Mouse (Mus musculus) hindbrain, embryonic 12.5 days (tissue): ENCODE data around the gene Actg1. TPM values are rescaled to one million over a fixed set of nuclear protein-coding genes. Genes with fewer than 3 reads are reported as not detected.

Experiments used
- ATAC-seq: fragments of 200-750 bp; cut with Nextera tagmentation; 2 replicates; pipeline ENCODE4 v1.8.0; 2017; ENCODE audit warnings: moderate TSS enrichment; ENCODE audit not compliant: low FRiP score
- H3K27ac ChIP-seq: fragments of 300-500 bp; sonication (generic); 2 replicates; pipeline ENCODE4 v1.5.1; 2016; ENCODE audit warnings: mild to moderate bottlenecking
- H3K27me3 ChIP-seq: fragments of 300-500 bp; sonication (generic); 2 replicates; pipeline ENCODE4 v1.6.1; 2016; ENCODE audit warnings: mild to moderate bottlenecking
- H3K36me3 ChIP-seq: fragments of 300-500 bp; sonication (generic); 2 replicates; pipeline ENCODE4 v1.6.1; 2016; ENCODE audit warnings: mild to moderate bottlenecking
- H3K4me1 ChIP-seq: fragments of 300-500 bp; sonication (generic); 2 replicates; pipeline ENCODE4 v1.6.1; 2016
- H3K4me2 ChIP-seq: fragments of 300-500 bp; sonication (generic); replicated peaks from 2 replicates; pipeline ENCODE4 v1.6.1; 2016; ENCODE audit warnings: mild to moderate bottlenecking
- H3K4me3 ChIP-seq: fragments of 300-500 bp; sonication (generic); 2 replicates; pipeline ENCODE4 v1.5.1; 2016; ENCODE audit warnings: mild to moderate bottlenecking
- H3K9ac ChIP-seq: fragments of 300-500 bp; sonication (generic); 2 replicates; pipeline ENCODE4 v1.6.1; 2016; ENCODE audit warnings: mild to moderate bottlenecking, moderate library complexity
- H3K9me3 ChIP-seq: fragments of 300-500 bp; sonication (generic); replicated peaks from 2 replicates; pipeline ENCODE4 v1.6.1; 2016; ENCODE audit warnings: mild to moderate bottlenecking
- WGBS: fragments of 180-500 bp; shearing (Covaris S2); methylation state at CpG from one replicate; pipeline ENCODE4 v1.1.7; 2016; 5-methylcytosine and 5-hydroxymethylcytosine counted together
- polyA plus RNA-seq: library from polyadenylated mRNA; unstranded; fragments of >200 nt; fragmentation: Nextera tagmentation; extraction: Ambion mirVana; gene quantifications from 2 replicates; pipeline ENCODE4 v1.2.1, GENCODE M21; 2016

The Actg1 gene
- polyA plus RNA-seq, 1 experiment from 2014 or later = 3,608 TPM

GRCm38 (mm10) chr11:120313906-120314685 is 34.2 kb downstream of the Actg1 start:
- Histone ChIP-seq H3K9me3 (no peaks in the 10 kb centered on the region), H3K27me3 (0 out of 2 replicates have a peak, but pooled peaks cover under 1% of the 10 kb centered on the region), H3K4me3 (no peak overlapping the region), H3K9ac (no peak overlapping the region), H3K27ac (peak overlapping the region; percentile 97; the same call in 1 of the 2 replicates), H3K36me3 (no peaks in the 10 kb centered on the region), H3K4me1 (peaks cover 45% of the 10 kb centered on the region), H3K4me2 (no peak overlapping the region)
- no peak for ATAC-seq
- WGBS = 49% methylated on average over 6 of the region's 6 CpGs

- no peak overlapping the region for H3K9ac ChIP-seq
Observed at GRCm38 (mm10) chr11:120312069-120312468, 36.3 kb downstream of the Actg1 start.

DNA sequence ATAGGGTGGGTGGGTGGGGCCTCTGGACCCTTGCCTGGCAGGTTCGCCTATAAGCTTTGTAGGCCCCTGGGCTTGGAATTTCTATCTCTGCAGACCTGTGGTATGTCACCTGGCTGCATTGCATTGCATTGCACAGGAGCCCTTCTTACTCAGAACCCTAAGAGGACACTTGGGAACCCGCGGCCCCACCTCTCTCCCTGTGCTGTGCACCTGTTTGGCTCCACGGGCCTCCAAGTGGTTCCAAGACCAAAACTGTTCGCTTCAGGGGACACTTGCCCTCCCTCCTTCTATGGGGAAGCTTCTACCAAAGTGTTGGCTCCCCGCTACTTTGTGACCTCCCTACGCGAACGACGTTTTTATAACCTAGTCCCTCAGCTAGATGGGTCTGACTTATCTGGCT is 36.8 kb downstream of the Actg1 start:
- no peaks in the 10 kb centered on the region for H3K36me3 ChIP-seq
- peak overlapping the region; percentile 68 for H3K9ac ChIP-seq
- H3K9me3 ChIP-seq = no peaks in the 10 kb centered on the region
- peaks cover 54% of the 10 kb centered on the region for H3K4me1 ChIP-seq
- no peak for ATAC-seq
- H3K4me2 ChIP-seq = peak overlapping the region; percentile 73
- H3K4me3 ChIP-seq = peak overlapping the region; percentile 36
- H3K27ac ChIP-seq = peak overlapping the region; percentile 93
- WGBS = 44% methylated on average over 10 of the region's 10 CpGs
- H3K27me3 ChIP-seq = peaks cover 8% of the 10 kb centered on the region

More at GRCm38 (mm10) chr11:120312069-120312468, 36.3 kb downstream of the Actg1 start:
- Histone ChIP-seq H3K4me2 (0 out of 2 replicates have a peak overlapping the region, but pooled peaks have one; percentile 4), H3K27me3 (peaks cover 5% of the 10 kb centered on the region; the same call in 1 of the 2 replicates), H3K4me1 (peaks cover 54% of the 10 kb centered on the region), H3K36me3 (no peaks in the 10 kb centered on the region), H3K9me3 (no peaks in the 10 kb centered on the region), H3K4me3 (no peak overlapping the region), H3K27ac (0 out of 2 replicates have a peak overlapping the region, but pooled peaks have one; percentile 93)
- 79% methylated on average over 6 of the region's 6 CpGs for WGBS
- no peak for ATAC-seq

DNA sequence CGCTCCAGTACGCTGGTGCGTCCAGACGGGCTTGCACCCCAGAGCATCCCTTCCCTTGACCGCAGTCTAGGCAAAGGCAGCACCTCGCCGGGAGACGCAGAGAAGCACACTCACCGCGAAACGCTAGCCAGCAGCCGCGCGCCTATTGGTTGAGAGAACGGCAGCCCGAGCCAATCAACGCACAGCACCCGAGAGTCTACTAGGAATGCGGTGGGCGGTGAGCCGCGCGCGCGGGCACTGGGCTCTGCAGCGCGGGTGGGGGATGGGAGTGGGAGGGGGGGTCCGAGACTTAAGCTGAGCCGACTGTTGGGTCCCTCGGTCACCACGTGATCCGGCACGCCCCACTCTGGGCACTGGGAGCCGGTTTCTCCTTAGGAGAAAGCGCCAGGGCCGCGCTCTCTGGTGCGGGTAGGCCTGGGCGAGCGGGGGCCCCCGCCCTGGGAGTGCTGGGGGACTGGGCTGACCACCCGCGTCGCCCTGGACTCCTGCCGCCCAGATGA is 37.5 kb downstream of the Actg1 start:
- H3K4me3 ChIP-seq = peak overlapping the region; percentile 36
- ATAC-seq = peak; percentile 90
- peaks cover 13% of the 10 kb centered on the region for H3K27me3 ChIP-seq
- peak overlapping the region; percentile 68 for H3K9ac ChIP-seq
- no peaks in the 10 kb centered on the region for H3K36me3 ChIP-seq
- peak overlapping the region; percentile 73 for H3K4me2 ChIP-seq
- peaks cover 60% of the 10 kb centered on the region for H3K4me1 ChIP-seq
- no peaks in the 10 kb centered on the region for H3K9me3 ChIP-seq
- peak overlapping the region; percentile 93 for H3K27ac ChIP-seq
- 0% methylated on average over 45 of the region's 45 CpGs for WGBS

DNA sequence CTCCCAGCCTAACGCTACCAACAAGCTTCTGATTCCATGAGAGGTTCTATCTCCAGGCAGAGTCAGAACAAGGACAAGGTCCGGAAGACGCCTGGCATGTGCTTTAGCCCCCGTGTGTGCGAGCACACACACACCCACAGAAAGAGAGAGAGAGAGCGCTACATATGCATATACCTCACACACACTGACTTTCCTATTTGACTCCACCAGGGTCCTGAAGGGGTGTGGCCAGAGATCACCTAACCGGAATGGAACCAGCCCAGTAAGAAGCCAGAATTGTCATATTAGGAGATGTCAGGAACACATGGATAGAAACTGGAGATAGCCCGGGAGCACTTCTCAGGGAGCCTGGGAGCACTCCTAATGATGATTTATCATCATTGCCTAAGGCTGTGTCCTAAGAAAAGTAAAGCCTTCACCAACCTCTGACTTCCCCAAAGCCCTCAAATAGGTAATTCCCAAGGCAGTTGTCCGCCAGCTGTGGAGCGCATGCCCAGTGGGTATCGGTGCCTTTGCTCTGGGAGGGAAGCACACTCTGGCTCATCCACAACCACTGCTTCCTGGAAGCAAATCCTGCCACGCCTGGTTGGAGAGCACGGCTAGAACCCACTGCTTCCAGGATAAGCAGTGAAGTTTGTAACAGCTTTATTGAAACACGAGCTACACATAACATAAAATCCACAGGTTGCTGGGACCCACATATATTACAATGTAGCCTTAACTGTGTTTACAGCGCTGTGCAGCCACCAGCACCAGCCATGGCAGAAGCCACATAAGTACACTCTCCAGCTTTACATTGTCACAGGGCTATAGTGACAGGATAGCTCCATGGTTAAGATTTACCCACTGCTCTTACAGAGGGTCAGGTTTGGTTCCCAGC is 39.7 kb downstream of the Actg1 start:
- H3K4me3 ChIP-seq = no peak overlapping the region
- 51% methylated on average over 15 of the region's 15 CpGs for WGBS
- H3K36me3 ChIP-seq = no peaks in the 10 kb centered on the region
- no peak overlapping the region for H3K4me2 ChIP-seq
- H3K27ac ChIP-seq = no peak overlapping the region
- H3K27me3 ChIP-seq = peaks cover 13% of the 10 kb centered on the region
- H3K9me3 ChIP-seq = no peaks in the 10 kb centered on the region
- no peak overlapping the region for H3K9ac ChIP-seq
- ATAC-seq = no peak
- H3K4me1 ChIP-seq = peaks cover 61% of the 10 kb centered on the region

DNA sequence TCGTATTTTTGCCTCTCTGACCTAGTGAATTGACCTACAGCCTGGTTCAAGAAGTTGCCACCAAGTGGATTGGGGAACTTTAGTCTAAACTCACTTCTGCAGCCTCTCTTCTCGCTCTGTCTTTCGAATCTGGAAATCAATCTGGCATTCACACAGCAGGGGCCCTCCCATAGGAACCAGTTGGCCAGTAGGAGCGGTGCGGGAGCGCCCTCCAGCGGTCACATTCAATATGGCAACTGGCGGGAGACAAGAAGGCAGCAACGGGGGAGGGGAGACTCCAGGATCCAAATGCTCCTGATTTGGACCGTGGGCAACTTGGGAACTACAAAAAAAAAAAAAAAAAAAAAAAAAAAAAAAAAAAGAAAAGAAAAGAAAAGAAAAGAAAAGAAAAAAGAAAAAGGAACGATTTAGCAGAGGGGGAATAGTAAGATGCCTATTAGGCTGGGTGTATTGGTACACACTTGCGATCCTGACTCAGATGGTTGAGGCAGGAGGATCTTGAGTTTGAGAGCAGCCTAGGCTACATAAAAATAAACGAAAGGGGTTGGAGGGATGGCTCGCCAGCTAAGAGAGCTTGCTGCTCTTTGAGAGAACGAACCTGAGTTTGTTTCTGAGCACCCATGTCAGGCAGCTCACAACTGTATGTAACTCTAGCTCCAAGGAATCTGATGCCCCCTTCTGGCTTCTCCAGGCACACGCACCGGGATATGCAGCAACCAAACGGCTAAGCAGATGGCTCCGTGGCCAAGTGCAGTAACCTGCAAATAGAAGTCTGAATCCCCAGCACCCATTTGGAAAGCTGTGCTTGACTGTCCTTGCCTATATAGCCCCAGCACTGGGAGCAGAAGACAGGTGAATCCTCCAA is 40.5 kb downstream of the Actg1 start:
- H3K4me2 ChIP-seq = 0 out of 2 replicates have a peak overlapping the region, but pooled peaks have one; percentile 11
- WGBS = 5% methylated on average over 19 of the region's 19 CpGs
- H3K9me3 ChIP-seq = no peaks in the 10 kb centered on the region
- H3K36me3 ChIP-seq = no peaks in the 10 kb centered on the region
- H3K4me1 ChIP-seq = peaks cover 61% of the 10 kb centered on the region
- peaks cover 13% of the 10 kb centered on the region for H3K27me3 ChIP-seq
- ATAC-seq = no peak
- no peak overlapping the region for H3K9ac ChIP-seq
- H3K4me3 ChIP-seq = no peak overlapping the region
- peak overlapping the region; percentile 40; the same call in 1 of the 2 replicates for H3K27ac ChIP-seq

DNA sequence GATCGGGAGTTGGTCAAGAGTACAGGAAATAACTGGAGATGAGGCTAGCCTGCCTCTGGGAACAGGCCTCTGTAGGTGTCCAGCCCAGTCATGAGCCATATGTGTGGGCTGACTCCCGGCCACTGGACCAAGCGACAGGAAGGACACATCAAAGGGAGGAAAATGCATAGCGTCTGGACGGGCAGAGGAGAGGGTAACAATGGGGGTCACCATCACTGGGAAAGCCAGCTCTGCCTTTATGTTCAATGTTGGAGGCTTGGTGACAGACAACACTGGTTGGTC is 41.3 kb downstream of the Actg1 start:
- ATAC-seq = no peak
- peak overlapping the region; percentile 40 for H3K27ac ChIP-seq
- H3K9me3 ChIP-seq = no peaks in the 10 kb centered on the region
- no peaks in the 10 kb centered on the region for H3K36me3 ChIP-seq
- peaks cover 13% of the 10 kb centered on the region for H3K27me3 ChIP-seq
- 10% methylated on average over 5 of the region's 5 CpGs for WGBS
- H3K4me1 ChIP-seq = peaks cover 64% of the 10 kb centered on the region
- no peak overlapping the region for H3K9ac ChIP-seq
- no peak overlapping the region for H3K4me3 ChIP-seq
- 0 out of 2 replicates have a peak overlapping the region, but pooled peaks have one; percentile 72 for H3K4me2 ChIP-seq

DNA sequence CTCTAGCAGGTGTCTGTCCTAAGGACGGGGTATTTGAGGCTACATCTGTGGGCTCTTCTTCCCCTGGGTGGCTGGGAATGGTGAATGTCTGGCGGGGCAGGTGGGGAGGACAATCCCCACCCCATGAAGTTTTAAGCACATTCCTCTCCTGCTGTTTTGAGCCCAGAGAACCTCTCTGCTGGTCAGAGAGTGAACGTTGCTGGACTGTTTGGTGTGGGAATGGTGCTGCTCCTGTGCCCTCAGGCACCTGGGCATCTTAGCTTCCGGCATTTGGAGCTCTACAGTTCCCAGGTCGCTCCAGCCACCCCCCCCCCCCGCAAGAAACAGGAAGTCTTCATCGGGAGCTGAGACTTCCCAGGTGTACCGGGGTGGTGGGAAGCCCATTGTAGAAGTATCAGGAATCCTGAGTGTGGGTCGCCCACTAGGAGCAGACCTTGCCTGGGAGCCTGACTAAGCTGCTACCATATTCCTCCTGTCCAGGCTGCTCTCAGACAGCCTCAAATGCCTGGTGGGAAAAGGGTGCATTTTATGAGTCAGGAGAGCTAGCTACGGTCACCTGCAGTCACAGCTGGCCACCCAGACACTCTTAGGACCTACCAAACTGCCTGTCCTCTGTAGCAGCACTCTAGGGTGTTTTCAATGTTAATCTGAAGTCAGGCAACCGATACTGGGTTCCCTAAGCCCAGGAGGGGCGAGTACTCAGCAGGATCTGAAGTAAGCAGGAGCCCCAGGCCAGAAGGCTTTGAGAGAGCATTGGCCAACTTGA is 41.8 kb downstream of the Actg1 start:
- peaks cover 17% of the 10 kb centered on the region for H3K27me3 ChIP-seq
- peak overlapping the region; percentile 40; the same call in 1 of the 2 replicates for H3K27ac ChIP-seq
- no peak for ATAC-seq
- no peaks in the 10 kb centered on the region for H3K9me3 ChIP-seq
- no peak overlapping the region; the same call in 1 of the 2 replicates for H3K4me3 ChIP-seq
- 44% methylated on average over 12 of the region's 12 CpGs for WGBS
- no peak overlapping the region; the same call in 1 of the 2 replicates for H3K9ac ChIP-seq
- no peaks in the 10 kb centered on the region for H3K36me3 ChIP-seq
- H3K4me2 ChIP-seq = peak overlapping the region; percentile 72
- H3K4me1 ChIP-seq = peaks cover 58% of the 10 kb centered on the region

GRCm38 (mm10) chr11:120305535-120306365 is 42.6 kb downstream of the Actg1 start:
- Histone ChIP-seq H3K4me2 (peak overlapping the region; percentile 72), H3K9ac (peak overlapping the region; percentile 58), H3K27me3 (peaks cover 17% of the 10 kb centered on the region), H3K36me3 (no peaks in the 10 kb centered on the region), H3K9me3 (no peaks in the 10 kb centered on the region), H3K27ac (peak overlapping the region; percentile 93), H3K4me3 (peak overlapping the region; percentile 43), H3K4me1 (peaks cover 53% of the 10 kb centered on the region)
- no peak for ATAC-seq
- 23% methylated on average over 15 of the region's 15 CpGs for WGBS

DNA sequence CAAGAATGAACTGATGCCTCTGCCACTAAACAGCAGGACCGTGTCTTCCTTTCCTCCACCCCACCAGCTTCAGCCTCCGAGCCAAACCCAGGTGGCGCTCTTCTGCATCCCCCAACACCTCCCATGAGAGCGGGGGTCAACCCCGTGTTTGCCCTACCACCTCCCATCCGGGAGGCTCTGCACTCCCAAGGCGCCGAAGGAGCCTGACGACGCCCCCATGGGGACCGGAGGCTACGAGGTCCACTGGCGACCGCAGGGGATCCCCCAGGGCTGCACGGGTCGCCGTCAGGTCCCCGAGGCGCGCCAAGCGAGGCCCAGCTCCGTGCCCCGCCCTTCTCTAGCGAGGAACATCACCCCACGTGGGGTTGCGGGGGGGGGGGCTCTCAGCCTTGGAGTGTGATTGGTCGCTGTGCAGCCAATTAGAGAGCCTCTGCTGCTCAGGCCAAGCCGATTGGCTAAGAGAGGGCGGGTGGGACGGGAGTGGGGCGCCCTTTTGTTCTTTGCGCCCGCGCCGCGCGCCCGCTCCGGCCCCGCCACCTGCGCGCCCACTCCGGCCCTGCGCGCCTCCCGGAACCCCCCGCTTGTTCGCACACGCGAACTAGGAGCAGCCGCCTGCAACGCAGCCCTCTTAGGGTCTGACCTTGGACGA is 43.3 kb downstream of the Actg1 start:
- peak overlapping the region; percentile 43 for H3K4me3 ChIP-seq
- no peaks in the 10 kb centered on the region for H3K9me3 ChIP-seq
- peaks cover 47% of the 10 kb centered on the region for H3K4me1 ChIP-seq
- H3K36me3 ChIP-seq = no peaks in the 10 kb centered on the region
- ATAC-seq = peak; percentile 95
- H3K27ac ChIP-seq = peak overlapping the region; percentile 93
- H3K9ac ChIP-seq = peak overlapping the region; percentile 69
- H3K27me3 ChIP-seq = peaks cover 17% of the 10 kb centered on the region
- H3K4me2 ChIP-seq = peak overlapping the region; percentile 72
- under 1% methylated on average over 51 of the region's 53 CpGs for WGBS
